Mouse (Mus musculus): ENCODE measurements around the gene Rras.

Gene Rras

GRCm38 (mm10) chr7:45017242-45018061 lies at the start of gene Rras:
Rras (plus strand) TSS chr7:45017961.
- DNase-seq (ENCODE audit: low read depth), result peak; percentile 99

- peak; percentile 55 for DNase-seq (ENCODE audit: low read depth)
Observed at GRCm38 (mm10) chr7:44970231-44970691, 47.5 kb upstream of the Rras start.

GRCm38 (mm10) chr7:44971142-44971541 lies 46.6 kb upstream of the Rras start:
- no peak for DNase-seq (ENCODE audit: low read depth)

- DNase-seq (ENCODE audit: low read depth), result no peak
Observed at GRCm38 (mm10) chr7:44973415-44974130, 44.2 kb upstream of the Rras start.

- DNase-seq (ENCODE audit: low read depth), result peak; percentile 40
Observed at GRCm38 (mm10) chr7:44974383-44975116, 43.2 kb upstream of the Rras start, which contains the start of gene Cpt1c. Cpt1c (minus strand) TSS chr7:44974851.

- DNase-seq (ENCODE audit: low read depth), result no peak
Observed at GRCm38 (mm10) chr7:44975117-44975419, 42.7 kb upstream of the Rras start.

GRCm38 (mm10) chr7:44978300-44978699 lies 39.5 kb upstream of the Rras start:
- no peak for DNase-seq (ENCODE audit: low read depth)

- DNase-seq (ENCODE audit: low read depth), result no peak
Observed at GRCm38 (mm10) chr7:44981539-44981938, 36.2 kb upstream of the Rras start.

GRCm38 (mm10) chr7:44983085-44983484 lies 34.7 kb upstream of the Rras start:
- DNase-seq (ENCODE audit: low read depth), result peak; percentile 77

- no peak for DNase-seq (ENCODE audit: low read depth)
Observed at GRCm38 (mm10) chr7:44983944-44984832, 33.6 kb upstream of the Rras start.

GRCm38 (mm10) chr7:44984833-44985164 lies 33.0 kb upstream of the Rras start:
- no peak for DNase-seq (ENCODE audit: low read depth)

GRCm38 (mm10) chr7:44985595-44986191 lies 32.1 kb upstream of the Rras start:
- DNase-seq (ENCODE audit: low read depth), result peak; percentile 60

GRCm38 (mm10) chr7:44986192-44986878 lies 31.4 kb upstream of the Rras start, which contains the start of gene Prmt1:
Prmt1 (minus strand) TSS chr7:44986568.
- peak; percentile 96 for DNase-seq (ENCODE audit: low read depth)

- DNase-seq (ENCODE audit: low read depth), result peak; percentile 28
Observed at GRCm38 (mm10) chr7:44986879-44987718, 30.7 kb upstream of the Rras start.

GRCm38 (mm10) chr7:44996672-44997071 lies 21.1 kb upstream of the Rras start:
- DNase-seq (ENCODE audit: low read depth), result no peak

GRCm38 (mm10) chr7:44997231-44997939 lies 20.4 kb upstream of the Rras start, which contains the start of gene Irf3:
Irf3 (plus strand) TSS chr7:44997648.
- DNase-seq (ENCODE audit: low read depth), result peak; percentile 98

- DNase-seq (ENCODE audit: low read depth), result no peak
Observed at GRCm38 (mm10) chr7:44997940-44998428, 19.8 kb upstream of the Rras start.

- DNase-seq (ENCODE audit: low read depth), result no peak
Observed at GRCm38 (mm10) chr7:44998501-44998955, 19.2 kb upstream of the Rras start, which contains the start of gene Bcl2l12. Bcl2l12 (minus strand) TSS chr7:44998712.

Measured in c-Kit-positive CD71-negative TER-119-negative erythroid progenitor cells, embryonic 14.5 days (primary cell).